Mouse (Mus musculus) kidney, adult 2 months (tissue): ENCODE measurements at regions not wholly inside any gene's neighbourhood (a gene's known extent, or its start where the extent isn't known, plus 50 kb on each side); places are given as distances from the start of the nearest gene placed in this dataset.

Experiments used
- CTCF ChIP-seq: fragments of 200-500 bp; conservative IDR thresholded peaks from 2 replicates; pipeline ENCODE4 v1.5.1; 2011; ENCODE audit warnings: low read depth, mild to moderate bottlenecking, control low read depth, low read length, moderate library complexity, mixed read lengths; ENCODE audit not compliant: insufficient read depth, insufficient read length
- POLR2A ChIP-seq: fragments of 200-500 bp; IDR thresholded peaks from one replicate; pipeline ENCODE4 v1.6.1; 2011; ENCODE audit warnings: low read depth, low read length, control low read depth

DNA sequence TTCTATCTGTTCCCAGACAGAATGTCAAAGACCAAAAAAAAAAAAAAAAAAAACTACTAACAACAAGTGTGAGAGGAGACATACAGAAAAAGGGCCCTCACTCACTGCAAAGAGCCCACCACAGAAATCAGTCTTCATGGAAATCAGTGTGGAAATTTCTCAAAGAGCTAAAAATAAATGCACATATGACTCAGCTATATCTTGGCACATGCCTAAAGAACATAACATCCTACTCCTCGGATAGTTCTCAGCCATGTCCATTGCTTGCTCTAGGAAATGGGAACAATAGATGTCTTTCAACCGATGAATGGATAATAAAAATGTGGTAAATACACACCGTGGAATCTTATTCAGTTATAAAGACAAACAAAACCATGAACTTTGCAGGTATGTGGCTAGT, 95.1 kb upstream of the Kctd3 start:
- TF ChIP-seq POLR2A (no peak), CTCF (no peak)
